Mouse (Mus musculus): ENCODE data around the gene Smoc2.

DNA sequence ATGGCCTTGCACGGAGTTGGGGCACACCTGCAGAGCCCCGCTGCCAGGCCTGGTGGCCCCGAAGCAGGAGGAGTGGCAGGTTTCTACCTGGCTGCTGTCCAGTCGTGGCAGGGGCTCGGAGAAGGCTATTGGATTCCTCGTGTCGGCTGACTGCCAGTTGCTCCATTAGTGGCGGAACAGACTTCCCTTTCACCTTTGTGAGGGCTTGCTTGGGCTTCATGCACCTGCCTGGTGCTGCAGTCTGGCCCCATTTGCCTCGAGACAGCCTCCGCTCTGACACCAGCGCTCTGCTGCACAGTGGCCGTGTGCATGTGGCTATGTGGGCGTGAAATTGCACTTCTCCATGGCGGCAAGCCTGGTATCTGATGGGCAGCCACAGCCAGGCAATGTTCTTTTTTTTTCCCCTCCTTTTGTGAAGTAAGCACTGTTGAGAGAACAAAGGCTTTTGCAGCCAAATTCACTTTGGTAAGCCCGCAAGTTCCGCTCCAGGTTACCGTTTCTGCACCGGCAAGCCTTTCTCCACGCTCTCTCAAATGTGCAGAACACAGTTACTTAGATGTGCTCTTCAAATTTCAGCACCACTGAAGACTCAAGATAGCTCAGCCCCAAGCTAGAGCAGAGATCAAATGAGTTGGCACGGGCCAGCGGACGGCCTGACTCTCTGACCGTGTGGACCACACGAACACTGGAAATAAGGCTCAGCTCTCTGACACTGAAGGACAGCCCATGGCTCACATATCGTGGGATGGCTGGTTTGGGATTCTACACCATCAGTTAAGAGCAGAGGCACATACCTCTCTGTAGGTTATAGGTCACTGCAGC lies 93.2 kb downstream of the Smoc2 start:
- no peak for TF ChIP-seq POLR2A (IDR thresholded peaks at IDR 0.05; ENCODE audit: extremely low read depth, insufficient read depth, low read length)
- TF ChIP-seq CTCF (IDR thresholded peaks at IDR 0.05; ENCODE audit: extremely low read depth, insufficient read depth, low read length) = no peak
